Mouse (Mus musculus) embryonic facial prominence, embryonic 13.5 days (tissue): ENCODE results near the gene Cntnap2. TPM values are rescaled to one million over a fixed set of nuclear protein-coding genes. Genes with fewer than 3 reads are reported as not detected.
A peak's percentile ranks its signal among the peaks of the same experiment; 100 is the strongest.

Source experiments
- ATAC-seq: fragments of 200-750 bp; cut with Nextera tagmentation; 2 replicates; pipeline ENCODE4 v1.8.0; 2017; ENCODE audit warnings: low read depth; ENCODE audit not compliant: insufficient number of reproducible peaks, insufficient read depth, low FRiP score, low TSS enrichment
- H3K27ac ChIP-seq: fragments of 300-500 bp; sonication (generic); 2 replicates; pipeline ENCODE4 v1.5.1; 2015; ENCODE audit warnings: moderate library complexity, mild to moderate bottlenecking, inconsistent platforms
- H3K27me3 ChIP-seq: fragments of 300-500 bp; sonication (generic); 2 replicates; pipeline ENCODE4 v1.6.1; 2015; ENCODE audit warnings: mild to moderate bottlenecking, inconsistent platforms
- H3K36me3 ChIP-seq: fragments of 300-500 bp; sonication (generic); 2 replicates; pipeline ENCODE4 v1.6.1; 2015; ENCODE audit warnings: mild to moderate bottlenecking, inconsistent platforms
- H3K4me1 ChIP-seq: fragments of 300-500 bp; sonication (generic); 2 replicates; pipeline ENCODE4 v1.6.1; 2015; ENCODE audit warnings: inconsistent platforms
- H3K4me2 ChIP-seq: fragments of 300-500 bp; sonication (generic); 2 replicates; pipeline ENCODE4 v1.6.1; 2015; ENCODE audit warnings: moderate library complexity, mild to moderate bottlenecking, inconsistent platforms
- H3K4me3 ChIP-seq: fragments of 300-500 bp; sonication (generic); 2 replicates; pipeline ENCODE4 v1.5.1; 2015; ENCODE audit warnings: mild to moderate bottlenecking, inconsistent platforms
- H3K9ac ChIP-seq: fragments of 300-500 bp; sonication (generic); 2 replicates; pipeline ENCODE4 v1.6.1; 2015; ENCODE audit warnings: mild to moderate bottlenecking, inconsistent platforms
- H3K9me3 ChIP-seq: fragments of 300-500 bp; sonication (generic); 2 replicates; pipeline ENCODE4 v1.6.1; 2016; ENCODE audit warnings: inconsistent platforms
- WGBS: fragments of 180-500 bp; shearing (Covaris S2); methylation state at CpG from one replicate; pipeline ENCODE4 v1.1.7; 2015; ENCODE audit warnings: mixed read lengths; 5-methylcytosine and 5-hydroxymethylcytosine counted together
- polyA plus RNA-seq: library from polyadenylated mRNA; unstranded; fragments of >200 nt; fragmentation: Nextera tagmentation; extraction: Ambion mirVana; gene quantifications from 2 replicates; pipeline ENCODE4 v1.2.1, GENCODE M21; 2015

Cntnap2 gene
- polyA plus RNA-seq, 1 experiment from 2014 or later: 3.1 TPM

- H3K4me2 ChIP-seq: no peak overlapping the region
- H3K36me3 ChIP-seq: no peaks in the 10 kb centered on the region
- no peaks in the 10 kb centered on the region for H3K9me3 ChIP-seq
- H3K9ac ChIP-seq: no peak overlapping the region
- H3K4me1 ChIP-seq: no peaks in the 10 kb centered on the region
- no peak overlapping the region for H3K4me3 ChIP-seq
- no peak overlapping the region for H3K27ac ChIP-seq
- WGBS: 68% methylated on average over 3 of the region's 3 CpGs
- no peak for ATAC-seq
- no peaks in the 10 kb centered on the region for H3K27me3 ChIP-seq
These were observed 886.2 kb downstream of the Cntnap2 start for GRCm38 (mm10) chr6:45945144-45945985.

- Histone ChIP-seq H3K36me3 (no peaks in the 10 kb centered on the region), H3K27ac (no peak overlapping the region), H3K27me3 (no peaks in the 10 kb centered on the region), H3K9me3 (no peaks in the 10 kb centered on the region), H3K4me2 (no peak overlapping the region), H3K4me1 (no peaks in the 10 kb centered on the region), H3K4me3 (no peak overlapping the region), H3K9ac (no peak overlapping the region)
- ATAC-seq: no peak
These were observed 895.6 kb downstream of the Cntnap2 start for GRCm38 (mm10) chr6:45954773-45955172.

GRCm38 (mm10) chr6:45964494-45964893 lies 905.3 kb downstream of the Cntnap2 start:
- Histone ChIP-seq H3K9me3 (no peaks in the 10 kb centered on the region), H3K4me1 (no peaks in the 10 kb centered on the region), H3K4me3 (no peak overlapping the region), H3K36me3 (no peaks in the 10 kb centered on the region), H3K27me3 (no peaks in the 10 kb centered on the region), H3K4me2 (no peak overlapping the region), H3K27ac (no peak overlapping the region), H3K9ac (no peak overlapping the region)
- 54% methylated on average over 1 of the region's 1 CpGs for WGBS
- ATAC-seq: no peak

- Histone ChIP-seq H3K9me3 (no peaks in the 10 kb centered on the region), H3K36me3 (no peaks in the 10 kb centered on the region), H3K9ac (no peak overlapping the region), H3K4me1 (peaks cover 6% of the 10 kb centered on the region; the same call in 1 of the 2 replicates), H3K27me3 (no peaks in the 10 kb centered on the region), H3K4me2 (no peak overlapping the region), H3K27ac (no peak overlapping the region), H3K4me3 (no peak overlapping the region)
- 17% methylated on average over 6 of the region's 6 CpGs for WGBS
- 0 out of 2 replicates have a peak, but pooled peaks have one; percentile 10 for ATAC-seq
These were observed 915.5 kb downstream of the Cntnap2 start for GRCm38 (mm10) chr6:45974471-45975154.

GRCm38 (mm10) chr6:45979171-45979570 lies 920.0 kb downstream of the Cntnap2 start:
- Histone ChIP-seq H3K9ac (no peak overlapping the region), H3K4me3 (no peak overlapping the region), H3K9me3 (no peaks in the 10 kb centered on the region), H3K27ac (no peak overlapping the region), H3K4me2 (no peak overlapping the region), H3K27me3 (no peaks in the 10 kb centered on the region), H3K4me1 (peaks cover 6% of the 10 kb centered on the region; the same call in 1 of the 2 replicates), H3K36me3 (no peaks in the 10 kb centered on the region)
- 92% methylated on average over 2 of the region's 2 CpGs for WGBS
- ATAC-seq: no peak

- WGBS: 91% methylated on average over 3 of the region's 3 CpGs
- Histone ChIP-seq H3K4me2 (no peak overlapping the region), H3K36me3 (no peaks in the 10 kb centered on the region), H3K9ac (no peak overlapping the region), H3K9me3 (no peaks in the 10 kb centered on the region), H3K27ac (no peak overlapping the region), H3K4me1 (no peaks in the 10 kb centered on the region), H3K4me3 (no peak overlapping the region), H3K27me3 (no peaks in the 10 kb centered on the region)
- no peak for ATAC-seq
These were observed 928.9 kb downstream of the Cntnap2 start for GRCm38 (mm10) chr6:45988051-45988450.

GRCm38 (mm10) chr6:45991086-45991485 lies 931.9 kb downstream of the Cntnap2 start:
- ATAC-seq: no peak

GRCm38 (mm10) chr6:46022515-46023143 lies 963.5 kb downstream of the Cntnap2 start:
- no peak overlapping the region for H3K4me3 ChIP-seq
- H3K9ac ChIP-seq: no peak overlapping the region
- H3K4me2 ChIP-seq: no peak overlapping the region
- WGBS: 70% methylated on average over 2 of the region's 2 CpGs
- H3K9me3 ChIP-seq: no peaks in the 10 kb centered on the region
- no peak for ATAC-seq
- no peaks in the 10 kb centered on the region for H3K4me1 ChIP-seq
- H3K36me3 ChIP-seq: no peaks in the 10 kb centered on the region
- H3K27ac ChIP-seq: no peak overlapping the region
- H3K27me3 ChIP-seq: no peaks in the 10 kb centered on the region

More at GRCm38 (mm10) chr6:45991086-45991485, 931.9 kb downstream of the Cntnap2 start:
- Histone ChIP-seq H3K9ac (no peak overlapping the region), H3K4me3 (no peak overlapping the region), H3K4me2 (no peak overlapping the region), H3K9me3 (no peaks in the 10 kb centered on the region), H3K36me3 (no peaks in the 10 kb centered on the region), H3K27me3 (no peaks in the 10 kb centered on the region), H3K4me1 (no peaks in the 10 kb centered on the region), H3K27ac (no peak overlapping the region)
- WGBS: 95% methylated on average over 1 of the region's 1 CpGs

GRCm38 (mm10) chr6:46031821-46032594 lies 972.9 kb downstream of the Cntnap2 start:
- H3K9ac ChIP-seq: no peak overlapping the region
- no peaks in the 10 kb centered on the region for H3K27me3 ChIP-seq
- 86% methylated on average over 2 of the region's 2 CpGs for WGBS
- ATAC-seq: no peak
- no peak overlapping the region for H3K4me3 ChIP-seq
- H3K36me3 ChIP-seq: no peaks in the 10 kb centered on the region
- no peak overlapping the region for H3K27ac ChIP-seq
- H3K4me2 ChIP-seq: no peak overlapping the region
- H3K4me1 ChIP-seq: no peaks in the 10 kb centered on the region
- H3K9me3 ChIP-seq: no peaks in the 10 kb centered on the region

- 67% methylated on average over 2 of the region's 2 CpGs for WGBS
- H3K27me3 ChIP-seq: no peaks in the 10 kb centered on the region
- no peak overlapping the region for H3K27ac ChIP-seq
- H3K9me3 ChIP-seq: no peaks in the 10 kb centered on the region
- no peak overlapping the region for H3K4me2 ChIP-seq
- H3K4me3 ChIP-seq: no peak overlapping the region
- no peak for ATAC-seq
- H3K9ac ChIP-seq: no peak overlapping the region
- H3K4me1 ChIP-seq: no peaks in the 10 kb centered on the region
- no peaks in the 10 kb centered on the region for H3K36me3 ChIP-seq
These were observed 974.0 kb downstream of the Cntnap2 start for GRCm38 (mm10) chr6:46033108-46033507.

GRCm38 (mm10) chr6:46040671-46041070 lies 981.5 kb downstream of the Cntnap2 start:
- H3K27me3 ChIP-seq: no peaks in the 10 kb centered on the region
- WGBS: 84% methylated on average over 4 of the region's 4 CpGs
- no peaks in the 10 kb centered on the region for H3K36me3 ChIP-seq
- H3K4me2 ChIP-seq: no peak overlapping the region
- no peak overlapping the region for H3K27ac ChIP-seq
- H3K9ac ChIP-seq: no peak overlapping the region
- no peaks in the 10 kb centered on the region for H3K4me1 ChIP-seq
- no peak overlapping the region for H3K4me3 ChIP-seq
- H3K9me3 ChIP-seq: no peaks in the 10 kb centered on the region
- no peak for ATAC-seq
